Mouse (Mus musculus) heart, embryonic 10.5 days (tissue): ENCODE data around the gene Dnase2b. TPM values are rescaled to one million over a fixed set of nuclear protein-coding genes. Genes with fewer than 3 reads are reported as not detected.

Source experiments
- DNase-seq: peaks from one replicate; pipeline ENCODE4 v3.0.0-alpha.2; 2017; ENCODE audit warnings: low spot score
- H3K27ac ChIP-seq: fragments of 300-500 bp; sonication (generic); 2 replicates; pipeline ENCODE4 v1.5.1; 2016; ENCODE audit warnings: mild to moderate bottlenecking
- H3K27me3 ChIP-seq: fragments of 300-500 bp; sonication (generic); 2 replicates; pipeline ENCODE4 v1.6.1; 2016; ENCODE audit warnings: mild to moderate bottlenecking; ENCODE audit not compliant: poor library complexity, insufficient read depth, severe bottlenecking
- H3K36me3 ChIP-seq: fragments of 300-500 bp; sonication (generic); 2 replicates; pipeline ENCODE4 v1.6.1; 2016; ENCODE audit warnings: mild to moderate bottlenecking, moderate library complexity
- H3K4me1 ChIP-seq: fragments of 300-500 bp; sonication (generic); 2 replicates; pipeline ENCODE4 v1.6.1; 2016; ENCODE audit warnings: mild to moderate bottlenecking
- H3K4me3 ChIP-seq: fragments of 300-500 bp; sonication (generic); 2 replicates; pipeline ENCODE4 v1.5.1; 2016; ENCODE audit warnings: mild to moderate bottlenecking, moderate library complexity
- H3K9me3 ChIP-seq: fragments of 300-500 bp; sonication (generic); 2 replicates; pipeline ENCODE4 v1.6.1; 2016; ENCODE audit warnings: mild to moderate bottlenecking, moderate library complexity
- WGBS: fragments of 180-500 bp; shearing (Covaris S2); methylation state at CpG from one replicate; pipeline ENCODE4 v1.1.7; 2016; 5-methylcytosine and 5-hydroxymethylcytosine counted together
- polyA plus RNA-seq: library from polyadenylated mRNA; unstranded; fragments of >200 nt; fragmentation: Nextera tagmentation; extraction: Ambion mirVana; gene quantifications from 2 replicates; pipeline ENCODE4 v1.2.1, GENCODE M21; 2016

Gene Dnase2b
- polyA plus RNA-seq, result 0.05 TPM in 1 of 2 replicates, not detected in the other

GRCm38 (mm10) chr3:146615496-146615895, at the start of gene Dnase2b:
Gene Dnase2b (minus strand): TSS chr3:146615596.
- DNase-seq, result no peak
- no peaks in the 10 kb centered on the region for H3K4me1 ChIP-seq
- no peaks in the 10 kb centered on the region for H3K27me3 ChIP-seq
- H3K9me3 ChIP-seq, result no peaks in the 10 kb centered on the region
- H3K36me3 ChIP-seq, result no peaks in the 10 kb centered on the region
- no peak within 1 kb of the TSS for H3K27ac ChIP-seq
- WGBS, result 86% methylated on average over 4 of the region's 4 CpGs
- no peak within 1 kb of the TSS for H3K4me3 ChIP-seq

- H3K36me3 ChIP-seq, result no peaks in the 10 kb centered on the region
- no peaks in the 10 kb centered on the region for H3K27me3 ChIP-seq
- H3K4me1 ChIP-seq, result no peaks in the 10 kb centered on the region
- no peak overlapping the region for H3K27ac ChIP-seq
- 77% methylated on average over 7 of the region's 7 CpGs for WGBS
- H3K4me3 ChIP-seq, result no peak overlapping the region
- DNase-seq, result no peak
- no peaks in the 10 kb centered on the region for H3K9me3 ChIP-seq
Observed at GRCm38 (mm10) chr3:146661907-146662306, 46.5 kb upstream of the Dnase2b start.

- Histone ChIP-seq H3K9me3 (no peaks in the 10 kb centered on the region), H3K36me3 (no peaks in the 10 kb centered on the region), H3K4me3 (no peak overlapping the region), H3K27ac (no peak overlapping the region), H3K4me1 (no peaks in the 10 kb centered on the region), H3K27me3 (no peaks in the 10 kb centered on the region)
- 72% methylated on average over 6 of the region's 6 CpGs for WGBS
- DNase-seq, result no peak
Observed at GRCm38 (mm10) chr3:146661001-146661400, 45.6 kb upstream of the Dnase2b start.

GRCm38 (mm10) chr3:146659321-146659720, 43.9 kb upstream of the Dnase2b start:
- H3K27ac ChIP-seq, result no peak overlapping the region
- H3K4me1 ChIP-seq, result peaks cover 6% of the 10 kb centered on the region; the same call in 1 of the 2 replicates
- H3K27me3 ChIP-seq, result no peaks in the 10 kb centered on the region
- H3K4me3 ChIP-seq, result no peak overlapping the region
- DNase-seq, result no peak
- WGBS, result 86% methylated on average over 5 of the region's 5 CpGs
- H3K9me3 ChIP-seq, result no peaks in the 10 kb centered on the region
- H3K36me3 ChIP-seq, result no peaks in the 10 kb centered on the region

GRCm38 (mm10) chr3:146658061-146658639, 42.8 kb upstream of the Dnase2b start:
- DNase-seq, result no peak
- Histone ChIP-seq H3K36me3 (no peaks in the 10 kb centered on the region), H3K4me3 (no peak overlapping the region), H3K27me3 (no peaks in the 10 kb centered on the region), H3K9me3 (no peaks in the 10 kb centered on the region), H3K4me1 (peaks cover 12% of the 10 kb centered on the region), H3K27ac (no peak overlapping the region)
- WGBS, result 95% methylated on average over 1 of the region's 1 CpGs

GRCm38 (mm10) chr3:146657433-146657832, 42.0 kb upstream of the Dnase2b start:
- peaks cover 16% of the 10 kb centered on the region for H3K4me1 ChIP-seq
- no peaks in the 10 kb centered on the region for H3K9me3 ChIP-seq
- no peak overlapping the region for H3K4me3 ChIP-seq
- no peaks in the 10 kb centered on the region for H3K36me3 ChIP-seq
- H3K27me3 ChIP-seq, result no peaks in the 10 kb centered on the region
- no peak overlapping the region for H3K27ac ChIP-seq
- 82% methylated on average over 5 of the region's 5 CpGs for WGBS
- no peak for DNase-seq

GRCm38 (mm10) chr3:146655111-146655577, 39.7 kb upstream of the Dnase2b start:
- Histone ChIP-seq H3K4me1 (peaks cover 16% of the 10 kb centered on the region), H3K4me3 (no peak overlapping the region), H3K27me3 (no peaks in the 10 kb centered on the region), H3K27ac (peak overlapping the region; percentile 49; the same call in 1 of the 2 replicates), H3K9me3 (no peaks in the 10 kb centered on the region), H3K36me3 (no peaks in the 10 kb centered on the region)
- no peak for DNase-seq
- WGBS, result 59% methylated on average over 2 of the region's 2 CpGs

- DNase-seq, result peak; percentile 80
- H3K27me3 ChIP-seq, result no peaks in the 10 kb centered on the region
- 47% methylated on average over 6 of the region's 6 CpGs for WGBS
- no peaks in the 10 kb centered on the region for H3K9me3 ChIP-seq
- H3K36me3 ChIP-seq, result no peaks in the 10 kb centered on the region
- no peak overlapping the region for H3K4me3 ChIP-seq
- H3K4me1 ChIP-seq, result peaks cover 16% of the 10 kb centered on the region
- H3K27ac ChIP-seq, result peak overlapping the region; percentile 17; the same call in 1 of the 2 replicates
Observed at GRCm38 (mm10) chr3:146653692-146654091, 38.3 kb upstream of the Dnase2b start.

- Histone ChIP-seq H3K27me3 (no peaks in the 10 kb centered on the region), H3K9me3 (no peaks in the 10 kb centered on the region), H3K27ac (0 out of 2 replicates have a peak overlapping the region, but pooled peaks have one; percentile 2), H3K4me3 (no peak overlapping the region), H3K36me3 (no peaks in the 10 kb centered on the region), H3K4me1 (peaks cover 16% of the 10 kb centered on the region)
- 92% methylated on average over 5 of the region's 5 CpGs for WGBS
- no peak for DNase-seq
Observed at GRCm38 (mm10) chr3:146652431-146652830, 37.0 kb upstream of the Dnase2b start.

GRCm38 (mm10) chr3:146651217-146651616, 35.8 kb upstream of the Dnase2b start, which contains the start of gene 4930503B20Rik:
Gene 4930503B20Rik (minus strand): TSS chr3:146651317.
- no peaks in the 10 kb centered on the region for H3K27me3 ChIP-seq
- no peak within 1 kb of the TSS for H3K4me3 ChIP-seq
- WGBS, result 70% methylated on average over 3 of the region's 3 CpGs
- no peaks in the 10 kb centered on the region for H3K36me3 ChIP-seq
- no peak within 1 kb of the TSS for H3K27ac ChIP-seq
- no peak for DNase-seq
- H3K4me1 ChIP-seq, result peaks cover 16% of the 10 kb centered on the region
- H3K9me3 ChIP-seq, result no peaks in the 10 kb centered on the region

GRCm38 (mm10) chr3:146650716-146651115, 35.3 kb upstream of the Dnase2b start:
- no peak for DNase-seq
- 84% methylated on average over 10 of the region's 10 CpGs for WGBS
- Histone ChIP-seq H3K4me1 (peaks cover 17% of the 10 kb centered on the region), H3K27ac (no peak overlapping the region), H3K36me3 (no peaks in the 10 kb centered on the region), H3K27me3 (no peaks in the 10 kb centered on the region), H3K4me3 (no peak overlapping the region), H3K9me3 (no peaks in the 10 kb centered on the region)

- Histone ChIP-seq H3K27ac (no peak overlapping the region), H3K4me3 (no peak overlapping the region), H3K4me1 (peaks cover 14% of the 10 kb centered on the region), H3K27me3 (no peaks in the 10 kb centered on the region), H3K9me3 (no peaks in the 10 kb centered on the region), H3K36me3 (no peaks in the 10 kb centered on the region)
- WGBS, result 76% methylated on average over 10 of the region's 10 CpGs
- DNase-seq, result no peak
Observed at GRCm38 (mm10) chr3:146649311-146649894, 34.0 kb upstream of the Dnase2b start.

GRCm38 (mm10) chr3:146641818-146642427, 26.5 kb upstream of the Dnase2b start:
- 59% methylated on average over 4 of the region's 4 CpGs for WGBS
- DNase-seq, result no peak

More at GRCm38 (mm10) chr3:146641818-146642427, 26.5 kb upstream of the Dnase2b start:
- Histone ChIP-seq H3K27me3 (no peaks in the 10 kb centered on the region), H3K27ac (no peak overlapping the region), H3K4me3 (no peak overlapping the region), H3K9me3 (no peaks in the 10 kb centered on the region), H3K36me3 (no peaks in the 10 kb centered on the region), H3K4me1 (peaks cover 7% of the 10 kb centered on the region; the same call in 1 of the 2 replicates)
